Mouse (Mus musculus): ENCODE measurements around the gene Tfb2m. TPM values are rescaled to one million over a fixed set of nuclear protein-coding genes. Genes with fewer than 3 reads are reported as not detected.

Gene Tfb2m
- total and polyA plus RNA-seq, 2 experiments from 2014 or later = 20.4 to 34.7 TPM

GRCm38 (mm10) chr1:179586430-179587095, 40.5 kb upstream of the Tfb2m start:
- DNase-seq (ENCODE audit: low spot score) (no peak), ATAC-seq (ENCODE audit: insufficient read depth, low read depth) (no peak)
- H3K4me2 ChIP-seq (ENCODE audit: low read depth, low read length) = no peak overlapping the region
- no peak overlapping the region for H3K27ac ChIP-seq (ENCODE audit: low read depth)
- no peak overlapping the region for H3K4me3 ChIP-seq (ENCODE audit: low read depth, low read length)
- TF ChIP-seq CTCF (IDR thresholded peaks at IDR 0.05; ENCODE audit: low read depth) (no peak), EP300 (IDR thresholded peaks at IDR 0.05; ENCODE audit: low read depth) (no peak)
- no peaks in the 10 kb centered on the region for H3K27me3 ChIP-seq (ENCODE audit: control insufficient read depth, insufficient read depth, low read length)
- H3K9ac ChIP-seq (replicated peaks; ENCODE audit: low read depth, low read length) = no peak overlapping the region
- H3K36me3 ChIP-seq (replicated peaks; ENCODE audit: control insufficient read depth, insufficient read depth, low read length) = no peaks in the 10 kb centered on the region
- H3K9me3 ChIP-seq (replicated peaks; ENCODE audit: control insufficient read depth, low read length) = no peaks in the 10 kb centered on the region
- WGBS = 67% methylated on average over 3 of the region's 3 CpGs
- H3K4me1 ChIP-seq (ENCODE audit: control insufficient read depth, insufficient read depth) = peaks cover 54% of the 10 kb centered on the region

GRCm38 (mm10) chr1:179585646-179586045, 39.6 kb upstream of the Tfb2m start:
- Histone ChIP-seq H3K9ac (replicated peaks; ENCODE audit: low read depth, low read length) (no peak overlapping the region), H3K27ac (ENCODE audit: low read depth) (peak overlapping the region; percentile 11; the same call in 1 of the 2 replicates), H3K4me1 (ENCODE audit: control insufficient read depth, insufficient read depth) (peaks cover 57% of the 10 kb centered on the region), H3K4me2 (ENCODE audit: low read depth, low read length) (no peak overlapping the region), H3K4me3 (ENCODE audit: low read depth, low read length) (no peak overlapping the region), H3K36me3 (replicated peaks; ENCODE audit: control insufficient read depth, insufficient read depth, low read length) (peaks cover under 1% of the 10 kb centered on the region; the same call in 1 of the 2 replicates), H3K9me3 (replicated peaks; ENCODE audit: control insufficient read depth, low read length) (no peaks in the 10 kb centered on the region), H3K27me3 (ENCODE audit: control insufficient read depth, insufficient read depth, low read length) (no peaks in the 10 kb centered on the region)
- TF ChIP-seq EP300 (IDR thresholded peaks at IDR 0.05; ENCODE audit: low read depth) = no peak
- no peak for TF ChIP-seq CTCF (IDR thresholded peaks at IDR 0.05; ENCODE audit: low read depth)
- no peak for DNase-seq (ENCODE audit: low spot score)
- no peak for ATAC-seq (ENCODE audit: insufficient read depth, low read depth)
- WGBS = 90% methylated on average over 9 of the region's 9 CpGs

- H3K4me2 ChIP-seq (ENCODE audit: low read depth, low read length) = no peak overlapping the region
- H3K36me3 ChIP-seq (replicated peaks; ENCODE audit: control insufficient read depth, insufficient read depth, low read length) = peaks cover 10% of the 10 kb centered on the region
- H3K9me3 ChIP-seq (replicated peaks; ENCODE audit: control insufficient read depth, low read length) = no peaks in the 10 kb centered on the region
- ATAC-seq (ENCODE audit: insufficient read depth, low read depth) (no peak), DNase-seq (ENCODE audit: low spot score) (no peak)
- no peak overlapping the region for H3K4me3 ChIP-seq (ENCODE audit: low read depth, low read length)
- no peaks in the 10 kb centered on the region for H3K27me3 ChIP-seq (ENCODE audit: control insufficient read depth, insufficient read depth, low read length)
- TF ChIP-seq EP300 (IDR thresholded peaks at IDR 0.05; ENCODE audit: low read depth) (no peak), CTCF (IDR thresholded peaks at IDR 0.05; ENCODE audit: low read depth) (no peak)
- WGBS = 72% methylated on average over 4 of the region's 4 CpGs
- H3K4me1 ChIP-seq (ENCODE audit: control insufficient read depth, insufficient read depth) = peaks cover 56% of the 10 kb centered on the region
- H3K27ac ChIP-seq (ENCODE audit: low read depth) = 0 out of 2 replicates have a peak overlapping the region, but pooled peaks have one; percentile 52
- no peak overlapping the region for H3K9ac ChIP-seq (replicated peaks; ENCODE audit: low read depth, low read length)
Measured at GRCm38 (mm10) chr1:179584220-179584619, 38.2 kb upstream of the Tfb2m start.

- Histone ChIP-seq H3K4me1 (ENCODE audit: control insufficient read depth, insufficient read depth) (peaks cover 47% of the 10 kb centered on the region), H3K4me2 (ENCODE audit: low read depth, low read length) (no peak overlapping the region)
- 86% methylated on average over 3 of the region's 3 CpGs for whole genome bisulfite sequencing
Measured at GRCm38 (mm10) chr1:179583090-179583489, 37.0 kb upstream of the Tfb2m start.

GRCm38 (mm10) chr1:179582021-179582433, 36.0 kb upstream of the Tfb2m start:
- peaks cover 13% of the 10 kb centered on the region for H3K36me3 ChIP-seq (replicated peaks; ENCODE audit: control insufficient read depth, insufficient read depth, low read length)
- ATAC-seq (ENCODE audit: insufficient read depth, low read depth) (peak; percentile 76), DNase-seq (ENCODE audit: low spot score) (peak; percentile 47)
- 24% methylated on average over 6 of the region's 6 CpGs for WGBS
- H3K4me3 ChIP-seq (ENCODE audit: low read depth, low read length) = no peak overlapping the region
- no peaks in the 10 kb centered on the region for H3K9me3 ChIP-seq (replicated peaks; ENCODE audit: control insufficient read depth, low read length)
- peaks cover 39% of the 10 kb centered on the region for H3K4me1 ChIP-seq (ENCODE audit: control insufficient read depth, insufficient read depth)
- H3K27ac ChIP-seq (ENCODE audit: low read depth) = peak overlapping the region; percentile 44
- peak overlapping the region; percentile 16 for H3K4me2 ChIP-seq (ENCODE audit: low read depth, low read length)
- no peaks in the 10 kb centered on the region for H3K27me3 ChIP-seq (ENCODE audit: control insufficient read depth, insufficient read depth, low read length)
- H3K9ac ChIP-seq (replicated peaks; ENCODE audit: low read depth, low read length) = no peak overlapping the region
- TF ChIP-seq CTCF (IDR thresholded peaks at IDR 0.05; ENCODE audit: low read depth) = no peak
- TF ChIP-seq EP300 (IDR thresholded peaks at IDR 0.05; ENCODE audit: low read depth) = no peak

More at GRCm38 (mm10) chr1:179583090-179583489, 37.0 kb upstream of the Tfb2m start:
- Histone ChIP-seq H3K27me3 (ENCODE audit: control insufficient read depth, insufficient read depth, low read length) (no peaks in the 10 kb centered on the region), H3K9ac (replicated peaks; ENCODE audit: low read depth, low read length) (no peak overlapping the region), H3K4me3 (ENCODE audit: low read depth, low read length) (no peak overlapping the region), H3K27ac (ENCODE audit: low read depth) (no peak overlapping the region), H3K36me3 (replicated peaks; ENCODE audit: control insufficient read depth, insufficient read depth, low read length) (peaks cover 13% of the 10 kb centered on the region), H3K9me3 (replicated peaks; ENCODE audit: control insufficient read depth, low read length) (no peaks in the 10 kb centered on the region)
- no peak for DNase-seq (ENCODE audit: low spot score)
- no peak for ATAC-seq (ENCODE audit: insufficient read depth, low read depth)
- no peak for TF ChIP-seq CTCF (IDR thresholded peaks at IDR 0.05; ENCODE audit: low read depth)
- TF ChIP-seq EP300 (IDR thresholded peaks at IDR 0.05; ENCODE audit: low read depth) = no peak

Data from heart, postnatal 0 days (tissue).